Mouse (Mus musculus): ENCODE results near the gene Zswim4.

DNA sequence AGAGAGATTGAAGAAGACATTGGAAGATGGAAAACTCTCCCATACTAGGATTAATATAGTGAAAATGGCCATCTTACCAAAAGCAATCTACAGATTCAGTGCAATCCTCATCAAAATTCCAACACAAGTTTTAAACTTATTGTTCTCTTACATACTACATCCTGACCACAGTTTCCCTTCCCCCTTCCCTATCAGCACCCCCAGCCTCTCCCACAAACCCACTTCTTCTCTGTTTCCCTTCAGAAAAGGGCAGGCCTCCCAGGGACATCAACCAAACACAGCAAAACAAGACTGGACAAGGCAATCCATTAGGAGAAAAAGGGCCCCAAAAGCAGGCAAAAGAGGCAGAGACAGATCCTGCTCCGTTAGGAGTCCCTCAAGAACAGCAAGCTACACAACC, 39.6 kb upstream of the Zswim4 start:
- TF ChIP-seq TAL1 (IDR thresholded peaks at IDR 0.05; ENCODE audit: low read length) (no peak), GATA1 (IDR thresholded peaks at IDR 0.05; ENCODE audit: low read length) (no peak)

Data from erythroblast, embryonic 14.5 days (primary cell).